ENCODE assay signal across 19 mouse cellular contexts in the genomic region with DNA sequence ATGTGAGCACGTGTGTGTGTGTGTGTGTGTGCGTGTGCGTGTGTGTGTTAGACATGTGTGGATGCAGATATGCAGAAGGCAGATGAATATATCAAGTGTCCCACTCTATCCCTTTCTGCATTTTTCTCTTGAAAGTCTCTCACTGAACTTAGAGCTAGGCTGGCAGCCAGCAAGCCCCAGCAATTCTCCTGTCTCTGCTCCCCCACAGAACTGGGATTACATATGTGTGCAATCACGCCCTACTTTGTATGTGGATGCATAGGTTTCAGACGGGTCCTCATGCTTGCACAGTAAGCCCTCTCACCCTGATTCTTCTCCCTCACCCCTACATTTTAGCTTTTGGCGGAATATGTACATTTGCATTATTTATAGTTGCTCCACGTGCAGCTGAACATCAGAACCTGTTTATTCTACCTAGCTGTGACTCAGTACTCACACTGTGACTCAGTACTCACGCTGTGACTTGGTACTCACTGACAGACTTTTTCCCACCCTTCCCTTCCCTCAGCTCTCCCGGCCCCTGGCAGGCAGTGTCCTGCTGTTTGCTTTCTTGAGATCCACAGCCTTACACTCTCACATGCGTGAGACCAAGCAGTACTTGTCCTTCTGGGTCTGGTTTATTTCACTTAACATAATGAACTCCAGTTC.
"Had no signal": no experiment of that assay in that cellular context is flagged by ENCODE, and none has a peak within 500 bp of the region (broad histone marks: within the 10 kb centered on the region; RNA-seq: fewer than 3 reads in every experiment).

No protein-coding gene starts in this region.

- H3K36me3 ChIP-seq: intestine, embryonic 15.5 days; kidney, embryonic 15.5 days; midbrain, embryonic 12.5 days; midbrain, embryonic 15.5 days; neural tube, embryonic 12.5 days; neural tube, embryonic 15.5 days had no signal

- H3K27me3 ChIP-seq: intestine, embryonic 15.5 days; kidney, embryonic 15.5 days; midbrain, embryonic 12.5 days; midbrain, embryonic 15.5 days; neural tube, embryonic 12.5 days; neural tube, embryonic 15.5 days had no signal

- H3K9me3 ChIP-seq: intestine, embryonic 15.5 days; kidney, embryonic 15.5 days; midbrain, embryonic 12.5 days; midbrain, embryonic 15.5 days; neural tube, embryonic 12.5 days; neural tube, embryonic 15.5 days had no signal

- H3K27ac ChIP-seq: intestine, embryonic 15.5 days; kidney, embryonic 15.5 days; left cerebral cortex, adult 2 months; macrophage; midbrain, embryonic 12.5 days; midbrain, embryonic 15.5 days; neural tube, embryonic 12.5 days; neural tube, embryonic 15.5 days had no signal

- H3K4me3 ChIP-seq: intestine, embryonic 15.5 days; kidney, embryonic 15.5 days; left cerebral cortex, adult 2 months; midbrain, embryonic 12.5 days; midbrain, embryonic 15.5 days; neural tube, embryonic 12.5 days; neural tube, embryonic 15.5 days had no signal

- H3K4me1 ChIP-seq: kidney, embryonic 15.5 days; midbrain, embryonic 12.5 days; midbrain, embryonic 15.5 days; neural tube, embryonic 12.5 days had no signal

- DNase-seq: kidney, adult 11 months; kidney, adult 8-10 months; kidney, postnatal 10 days; kidney, postnatal 36 days; layer of hippocampus, postnatal 36 days; lung, embryonic 14.5 days; right cerebral cortex, adult 18-20 months; thymus, adult 18-20 months; thymus, postnatal 14 days; thymus, postnatal 4 days had no signal

- ATAC-seq: intestine, embryonic 15.5 days; lung, postnatal 0 days; midbrain, embryonic 15.5 days had no signal

- H3K4me2 ChIP-seq: intestine, embryonic 15.5 days; kidney, embryonic 15.5 days; lung, embryonic 14.5 days; midbrain, embryonic 12.5 days; midbrain, embryonic 15.5 days; neural tube, embryonic 12.5 days; neural tube, embryonic 15.5 days had no signal

- H3K9ac ChIP-seq: intestine, embryonic 15.5 days; kidney, embryonic 15.5 days; lung, embryonic 14.5 days; midbrain, embryonic 12.5 days; midbrain, embryonic 15.5 days; neural tube, embryonic 12.5 days; neural tube, embryonic 15.5 days had no signal
